Mouse (Mus musculus) thymus, postnatal 4 days (tissue): ENCODE measurements around the gene Ap2a2.
"Not testable (repeated sequence)": the region's sequence is repeated elsewhere in the genome, so short reads cannot be mapped to it uniquely, and the experiment has no call there.

Experiments used
- DNase-seq: peaks from one replicate; pipeline ENCODE4 v3.0.0; 2021

Gene Ap2a2

DNA sequence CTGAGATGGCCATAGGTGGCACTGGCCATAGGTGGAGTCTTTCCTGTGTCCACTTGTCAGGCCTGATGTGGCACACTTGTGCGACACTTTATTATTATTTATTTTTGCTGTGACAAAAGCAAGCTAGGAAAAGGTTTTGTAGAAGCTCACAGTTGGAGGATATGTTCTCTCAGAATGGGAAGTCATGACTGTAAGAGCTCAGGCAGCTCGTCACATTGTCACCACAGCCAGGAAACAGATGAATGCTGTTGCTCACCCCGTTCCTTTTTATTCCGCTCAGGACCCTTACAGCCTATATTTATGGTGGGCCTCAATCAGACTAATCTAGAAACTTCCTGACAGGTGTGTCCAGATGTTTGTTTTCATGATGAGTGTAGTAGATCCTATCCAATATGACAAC is 1.5 kb upstream of the Ap2a2 start:
- DNase-seq, result no peak

DNA sequence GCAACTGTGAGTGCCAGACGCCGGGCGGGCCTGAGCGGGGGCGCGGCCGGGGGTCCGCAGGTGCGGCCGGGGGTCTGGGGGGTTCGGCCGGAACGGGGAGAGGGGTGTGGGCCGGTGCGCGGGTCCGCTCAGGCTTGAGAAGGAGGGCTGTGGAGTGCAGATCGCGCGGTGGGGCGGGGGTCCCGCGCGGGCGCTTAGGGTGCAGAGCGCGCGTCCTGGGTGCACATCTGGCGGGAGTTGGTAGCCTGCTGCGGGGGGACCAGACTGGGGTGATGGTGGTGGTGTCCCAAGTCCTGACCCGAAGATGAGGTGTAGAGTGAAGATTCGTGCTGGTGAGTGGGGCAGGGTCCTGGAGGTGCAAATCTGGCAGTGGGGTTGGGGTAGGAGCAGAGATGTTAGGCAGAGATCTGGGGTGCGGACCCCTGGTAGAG is 463 bp downstream of the Ap2a2 start:
- peak; percentile 73 for DNase-seq

DNA sequence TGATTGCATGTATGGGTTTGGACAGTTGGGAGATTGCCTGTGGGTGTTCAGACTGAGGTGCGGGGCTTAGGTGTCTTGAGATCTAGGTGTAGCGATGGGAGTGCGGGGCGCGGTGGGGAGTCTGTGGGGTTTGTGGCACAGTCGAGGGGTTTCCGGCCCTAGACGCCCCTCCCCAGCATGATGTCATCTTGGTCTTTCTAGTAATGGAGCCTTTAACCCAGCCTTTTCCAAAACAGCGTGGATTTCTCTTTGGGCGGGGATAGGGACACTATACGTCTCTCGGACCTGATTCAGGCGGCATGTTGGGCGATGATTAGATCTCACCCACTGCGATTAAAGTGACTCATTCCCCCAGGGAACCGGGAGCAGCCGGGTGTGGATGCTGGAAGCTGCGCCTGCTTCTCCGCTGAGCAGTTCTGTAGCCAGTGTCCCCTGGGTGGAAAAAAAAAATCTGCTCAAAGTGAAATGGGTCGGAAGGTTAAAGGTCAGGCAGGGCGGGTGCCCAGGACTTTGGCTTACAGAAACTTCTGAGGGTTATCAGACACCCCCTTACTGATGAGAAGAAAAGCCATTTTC is 967 bp downstream of the Ap2a2 start:
- peak; percentile 67 for DNase-seq

DNA sequence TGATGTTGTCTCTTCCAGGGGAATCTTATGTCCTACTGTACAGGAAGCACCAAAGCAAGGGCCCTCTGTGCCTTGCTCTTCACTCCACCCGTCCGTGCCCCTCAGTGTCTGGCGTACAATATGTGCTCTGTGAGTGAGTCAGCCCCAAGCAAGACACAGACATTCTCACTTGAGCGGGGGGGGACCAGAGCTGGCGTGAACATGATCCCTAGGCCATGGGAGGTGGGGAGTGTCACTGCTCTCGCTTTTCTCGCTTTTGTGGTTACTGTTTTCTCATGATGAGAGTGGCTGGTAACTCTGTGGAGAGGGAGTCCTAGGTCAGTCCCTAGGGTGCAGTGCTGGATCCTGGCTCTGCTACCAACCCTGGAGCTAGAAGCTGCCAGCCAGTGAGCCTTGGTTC is 2.6 kb downstream of the Ap2a2 start:
- no peak for DNase-seq

DNA sequence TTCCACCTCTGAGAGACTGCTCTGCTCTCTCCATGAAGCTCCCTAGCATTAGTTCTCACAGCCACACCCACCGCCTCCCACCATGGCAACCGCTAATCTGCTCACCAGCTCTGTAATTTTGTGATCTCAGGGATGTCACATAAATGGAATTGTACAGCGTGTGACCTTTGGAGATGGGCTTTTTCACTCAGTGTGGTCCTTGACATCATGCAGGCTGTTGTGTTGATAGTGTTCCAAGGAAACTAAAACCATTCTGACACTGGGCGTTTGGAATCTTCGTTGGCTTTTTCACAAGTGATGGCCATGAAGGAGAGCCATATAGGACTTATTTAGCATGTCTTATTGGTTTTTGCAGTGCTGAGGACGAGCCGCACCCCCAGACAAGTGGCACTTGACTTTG is 4.6 kb downstream of the Ap2a2 start:
- DNase-seq, result no peak

DNA sequence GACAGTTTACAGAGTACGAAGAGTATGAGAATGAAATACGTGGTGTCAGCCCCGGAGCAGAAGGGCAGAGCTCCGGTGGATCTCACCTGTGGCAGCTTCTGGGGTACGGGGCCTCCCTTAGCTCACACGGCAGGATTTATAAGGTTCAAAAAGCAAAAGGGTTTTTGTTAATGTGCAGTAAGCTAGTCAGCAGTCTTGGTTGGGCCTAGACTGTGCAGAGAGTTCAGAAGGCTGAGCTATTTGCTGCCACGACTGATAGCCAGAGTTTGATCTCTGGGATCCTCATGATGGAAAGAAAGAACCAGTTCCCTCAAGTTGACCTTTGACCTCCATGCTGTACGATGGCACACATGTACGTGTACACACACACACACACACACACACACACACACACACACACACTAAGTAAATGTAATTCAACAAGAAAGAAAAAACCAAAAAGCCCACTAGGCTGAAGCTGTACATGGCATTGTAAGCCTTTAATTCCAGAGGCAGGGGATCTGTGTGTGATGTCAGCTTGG is 7.4 kb downstream of the Ap2a2 start:
- DNase-seq, result no peak

DNA sequence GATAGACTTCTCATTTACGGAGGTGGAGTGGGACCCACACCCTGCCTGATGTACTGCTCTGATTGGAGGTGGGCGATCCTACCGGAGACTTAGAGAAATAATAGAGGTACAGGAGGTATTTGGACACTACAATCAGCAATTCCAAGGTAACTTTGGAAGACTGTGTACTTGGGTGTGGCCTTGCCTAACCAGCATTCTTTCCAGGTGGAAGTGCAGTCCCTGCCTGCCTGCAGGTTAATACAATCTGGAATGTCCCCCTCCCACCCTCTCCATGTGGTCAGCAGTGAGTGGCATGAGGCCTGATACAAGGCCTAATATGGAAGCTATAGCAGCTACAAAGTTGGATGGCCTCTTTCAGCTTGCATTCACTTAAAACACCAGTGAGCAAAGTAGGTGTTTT is 7.9 kb downstream of the Ap2a2 start:
- DNase-seq, result no peak

DNA sequence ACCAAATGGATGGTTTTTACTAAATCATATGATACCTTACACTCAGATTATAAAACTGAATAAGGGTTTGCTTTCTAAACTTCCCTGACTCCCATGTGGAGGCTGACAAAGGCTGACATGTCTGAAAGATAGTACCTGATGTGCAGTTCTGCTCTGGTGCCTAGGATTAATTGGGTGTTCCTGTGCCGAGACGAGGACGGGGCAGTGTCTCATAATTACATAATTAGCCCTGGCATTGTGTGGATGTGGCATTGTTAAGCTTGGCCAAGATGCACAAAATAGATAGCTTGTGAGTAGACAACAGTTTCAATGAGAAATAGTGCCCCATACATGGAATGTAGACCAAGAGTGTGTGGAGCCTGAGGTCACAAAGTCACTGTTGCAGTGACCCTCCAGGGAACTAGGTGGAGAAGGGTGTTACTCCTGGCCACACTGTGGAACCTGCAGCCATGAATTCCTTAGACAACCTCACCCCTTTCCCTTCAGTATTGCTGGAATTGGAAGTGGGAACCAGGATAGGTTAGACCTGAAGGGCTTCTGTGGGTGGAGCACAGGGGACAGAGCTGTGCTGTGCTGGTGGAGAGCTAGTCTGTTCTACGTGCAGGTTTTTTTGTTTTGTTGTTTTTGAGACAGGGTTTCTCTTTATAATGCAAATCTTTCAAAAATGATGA is 8.8 kb downstream of the Ap2a2 start:
- DNase-seq, result no peak

DNA sequence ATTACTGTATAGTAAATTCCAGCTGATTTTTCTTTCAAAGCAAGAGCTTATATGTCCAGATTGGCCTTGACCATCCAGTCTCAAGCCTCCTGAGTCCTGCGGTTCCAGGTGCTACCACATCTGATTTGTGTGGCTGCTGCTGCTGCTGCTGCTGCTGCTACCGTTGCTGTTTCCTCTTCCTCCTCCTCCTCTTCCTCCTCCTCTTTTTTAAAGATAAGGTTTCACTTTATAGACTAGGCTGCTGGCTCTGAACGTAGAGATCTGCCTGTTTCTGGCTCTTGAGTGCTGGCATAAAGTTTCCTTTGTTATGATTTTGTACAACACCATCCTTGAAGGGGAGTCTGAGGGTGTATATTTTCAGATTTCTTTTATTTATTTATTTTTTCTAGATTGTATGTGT is 12.1 kb downstream of the Ap2a2 start:
- DNase-seq, result no peak

DNA sequence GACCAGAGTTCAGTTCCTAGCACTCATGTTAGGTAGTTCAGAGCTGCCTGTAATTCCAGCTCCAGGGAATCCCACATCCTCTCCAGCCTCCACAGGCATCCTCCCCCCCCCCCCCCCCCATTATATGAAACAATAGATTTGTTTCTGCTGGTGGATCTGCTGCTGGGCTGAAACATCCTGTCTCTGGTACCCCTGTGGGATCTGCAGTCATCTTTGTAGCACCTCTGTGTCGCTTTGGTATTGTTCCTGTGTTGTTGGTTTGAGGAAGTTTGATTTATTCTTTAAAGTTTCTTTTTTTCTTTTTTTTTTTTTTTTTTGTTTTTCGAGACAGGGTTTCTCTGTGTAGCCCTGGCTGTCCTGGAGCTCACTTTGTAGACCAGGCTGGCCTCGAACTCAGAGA is 13.5 kb downstream of the Ap2a2 start:
- no peak for DNase-seq

DNA sequence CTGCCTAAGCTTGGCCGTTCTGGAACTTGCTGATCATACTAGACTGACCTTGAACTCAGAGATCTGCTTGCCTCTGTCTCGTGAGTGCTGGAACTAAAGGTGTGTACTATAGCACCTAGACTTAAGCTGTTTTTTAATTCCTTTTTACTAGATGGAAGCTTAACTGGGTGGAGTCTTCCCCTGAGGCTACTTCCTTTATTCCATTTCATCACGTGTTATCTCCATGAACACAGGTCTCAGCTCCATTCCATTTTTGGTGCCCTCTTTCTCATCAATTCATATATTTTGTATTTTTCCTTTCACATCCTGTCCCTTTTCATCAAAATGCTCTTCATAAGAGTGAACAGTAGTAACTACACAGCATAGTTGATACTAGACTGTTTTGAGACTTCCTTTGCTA is 15.8 kb downstream of the Ap2a2 start:
- DNase-seq, result no peak

DNA sequence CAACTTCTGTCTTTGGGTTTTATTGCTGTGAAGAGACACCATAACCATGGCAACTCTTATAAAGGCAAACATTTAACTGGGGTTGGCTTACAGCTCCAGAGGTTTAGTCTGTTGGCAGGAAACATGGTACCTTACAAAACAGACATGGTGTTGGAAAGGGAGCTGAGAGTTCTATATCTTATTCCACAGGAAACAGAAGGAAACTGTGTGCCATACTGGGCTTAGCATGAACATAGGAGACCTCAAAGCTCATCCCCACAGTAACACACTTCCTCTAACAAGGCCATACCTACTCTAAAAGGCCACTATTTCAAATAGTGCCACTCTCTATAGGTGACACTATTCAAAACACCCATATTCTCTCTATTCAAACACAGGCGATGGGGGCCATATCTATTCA is 16.5 kb downstream of the Ap2a2 start:
- no peak for DNase-seq

DNA sequence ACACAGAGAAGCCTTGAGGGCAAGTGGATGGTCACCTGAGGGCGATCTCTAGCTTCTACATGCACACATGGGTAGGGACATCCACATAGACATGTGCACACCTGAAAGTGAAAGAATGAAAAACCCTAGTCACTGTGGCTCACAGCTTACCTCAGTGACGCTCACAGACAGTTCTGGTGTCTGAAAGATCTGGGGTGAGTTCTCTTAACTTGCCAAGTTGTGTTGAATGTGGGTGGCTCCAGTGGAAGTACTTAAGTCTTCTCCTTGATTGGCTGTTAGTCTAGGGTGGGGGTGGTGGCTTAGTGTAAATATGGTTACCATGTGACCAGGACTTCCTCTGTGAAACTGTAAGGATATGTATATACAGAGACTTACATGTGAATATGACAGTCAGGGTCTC is 17.0 kb downstream of the Ap2a2 start:
- DNase-seq, result no peak

DNA sequence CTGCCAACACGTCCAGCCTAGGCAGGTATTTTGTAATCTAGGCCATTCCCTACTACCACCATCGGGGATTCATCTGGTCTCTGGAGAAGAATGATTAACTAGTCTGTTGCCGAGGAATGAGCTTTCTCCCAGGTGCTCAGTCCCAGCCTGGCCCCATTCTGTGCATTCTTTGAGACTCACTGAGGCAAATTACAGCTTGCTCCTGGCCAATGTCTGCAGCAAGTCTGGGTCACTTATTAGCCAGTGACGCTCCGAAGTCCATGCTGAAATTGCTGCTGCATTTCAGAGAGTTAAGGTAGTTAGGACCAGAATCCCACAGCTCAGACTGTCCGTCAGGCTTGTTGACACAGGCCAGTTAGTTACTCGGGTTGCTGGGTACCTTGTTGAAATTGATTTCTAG is 19.4 kb downstream of the Ap2a2 start:
- DNase-seq, result no peak

DNA sequence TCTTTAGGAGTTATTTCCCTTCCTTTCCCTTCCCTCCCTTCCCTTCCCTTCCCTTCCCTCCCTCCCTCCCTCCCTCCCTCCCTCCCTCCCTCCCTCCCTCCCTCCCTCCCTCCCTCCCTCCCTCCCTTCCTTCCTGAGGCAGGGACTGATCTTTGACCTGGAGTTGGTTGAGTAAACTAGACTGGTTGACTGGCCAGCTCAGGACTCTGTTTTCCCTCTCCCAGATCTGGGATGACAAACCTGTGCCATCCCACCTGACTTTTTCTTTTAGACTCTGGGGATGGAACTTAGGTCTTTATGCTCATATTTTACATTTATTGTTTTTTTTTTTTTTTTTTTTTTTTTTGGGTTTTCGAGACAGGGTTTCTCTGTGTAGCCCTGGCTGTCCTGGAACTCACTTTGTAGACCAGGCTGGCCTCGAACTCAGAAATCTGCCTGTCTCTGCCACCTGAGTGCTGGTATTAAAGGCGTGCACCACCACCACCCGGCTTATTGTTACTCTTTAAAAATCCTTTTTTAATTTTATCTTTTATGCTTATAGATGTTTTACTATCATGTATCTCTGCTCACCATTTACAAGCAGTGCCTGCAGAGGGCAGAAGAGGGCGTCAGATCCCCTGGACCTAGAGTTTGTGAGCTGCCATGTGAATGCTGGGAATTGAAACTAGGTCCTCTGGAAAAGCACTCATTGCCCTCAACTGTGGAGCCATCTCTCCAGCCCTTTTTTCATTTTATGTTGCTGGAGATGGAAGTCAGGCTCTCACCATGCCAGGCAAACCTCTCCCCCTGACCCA is 22.3 kb downstream of the Ap2a2 start:
- DNase-seq, result peak; percentile 35

DNA sequence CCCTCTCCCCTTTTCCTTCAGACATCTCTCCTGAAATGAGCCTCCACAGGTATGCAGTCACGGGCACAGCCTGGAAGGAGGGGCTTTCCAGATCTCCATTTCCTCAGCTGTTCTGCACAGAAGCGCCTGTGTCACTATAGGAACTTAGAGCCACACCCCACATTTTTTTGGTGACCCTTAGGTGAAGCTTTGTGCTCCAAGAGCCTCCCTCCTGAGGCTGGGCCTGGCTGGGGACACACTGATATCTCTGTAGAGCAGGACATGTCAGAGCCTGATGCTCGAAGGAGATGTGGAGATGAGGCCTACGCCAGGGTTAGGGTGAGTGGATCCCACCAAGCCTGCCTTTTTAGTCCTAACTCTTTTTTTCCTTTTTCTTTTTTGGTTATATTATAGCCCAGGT is 23.3 kb downstream of the Ap2a2 start:
- DNase-seq, result no peak

DNA sequence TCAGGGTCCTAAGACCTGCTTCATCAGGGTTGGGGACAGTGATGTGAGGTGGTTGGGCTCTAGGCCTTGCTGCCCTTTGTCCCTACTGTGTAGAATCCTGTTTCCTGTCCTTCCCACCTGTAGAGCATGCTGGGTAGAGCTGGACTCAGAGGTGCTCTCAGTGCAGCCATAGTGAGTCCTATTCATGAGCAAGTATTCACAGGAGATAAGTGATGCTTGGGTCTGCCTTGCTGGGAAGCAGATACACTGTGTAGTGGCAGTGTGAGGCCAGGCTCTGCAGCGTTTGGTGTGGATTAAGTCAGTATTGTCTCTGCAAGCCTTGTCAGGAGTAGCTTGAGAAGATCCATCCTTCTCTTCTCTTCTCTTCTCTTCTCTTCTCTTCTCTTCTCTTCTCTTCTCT is 23.9 kb downstream of the Ap2a2 start:
- DNase-seq, result no peak

DNA sequence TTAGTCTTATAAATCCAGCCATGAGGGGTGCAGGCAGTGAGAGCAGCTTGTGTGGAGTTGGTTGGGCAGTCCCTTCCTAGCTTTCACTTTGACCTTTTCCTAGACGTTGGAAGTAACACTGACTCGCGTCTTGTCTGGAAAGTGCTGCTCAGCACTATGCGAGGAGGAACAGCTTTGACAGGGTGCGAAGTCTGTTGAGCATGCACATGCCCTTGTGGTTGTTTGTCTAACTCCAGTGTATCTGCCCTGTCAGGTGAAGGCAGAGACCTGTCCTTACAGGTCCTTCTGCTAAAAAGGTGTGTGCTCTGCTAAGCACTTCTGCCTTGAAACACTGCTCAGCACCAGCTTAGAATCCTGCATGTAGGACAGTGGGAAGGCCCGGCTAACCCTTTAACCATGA is 26.9 kb downstream of the Ap2a2 start:
- DNase-seq, result no peak

DNA sequence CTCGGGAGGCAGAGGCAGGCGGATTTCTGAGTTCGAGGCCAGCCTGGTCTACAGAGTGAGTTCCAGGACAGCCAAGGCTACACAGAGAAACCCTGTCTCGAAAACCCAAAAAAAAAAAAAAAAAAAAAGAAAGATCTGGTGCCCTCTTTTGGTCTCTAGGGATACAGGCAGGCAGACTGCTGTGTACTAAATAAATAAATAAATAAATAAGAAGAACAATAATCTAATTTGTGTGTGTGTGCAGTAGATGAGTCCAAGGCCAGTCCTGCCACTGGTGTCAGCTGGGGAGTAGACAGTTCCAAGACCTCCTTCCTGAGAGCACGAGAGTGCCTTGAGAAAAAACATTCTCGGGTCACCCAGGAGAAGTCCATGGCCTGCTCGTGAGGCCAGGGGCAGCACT is 28.3 kb downstream of the Ap2a2 start:
- DNase-seq, result not testable (repeated sequence)

DNA sequence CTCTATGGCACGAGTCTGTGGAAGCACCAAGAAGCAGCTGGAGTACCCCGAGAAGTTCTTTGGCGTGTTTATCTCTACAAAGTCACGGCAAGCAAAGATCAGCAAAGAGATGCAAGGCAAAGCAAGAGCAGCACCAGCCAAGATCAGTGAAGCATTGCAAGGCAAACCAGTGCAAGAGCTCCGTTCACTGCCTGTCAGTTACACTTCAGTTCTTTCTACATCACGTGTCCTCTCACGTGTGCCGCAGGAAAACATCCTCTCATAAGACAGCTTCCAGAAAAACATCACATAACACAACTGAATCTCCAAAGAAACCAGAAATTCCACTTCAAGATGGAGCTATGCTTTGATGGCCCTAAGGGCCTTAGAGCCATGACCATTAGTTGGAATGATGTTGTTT is 29.0 kb downstream of the Ap2a2 start:
- no peak for DNase-seq

DNA sequence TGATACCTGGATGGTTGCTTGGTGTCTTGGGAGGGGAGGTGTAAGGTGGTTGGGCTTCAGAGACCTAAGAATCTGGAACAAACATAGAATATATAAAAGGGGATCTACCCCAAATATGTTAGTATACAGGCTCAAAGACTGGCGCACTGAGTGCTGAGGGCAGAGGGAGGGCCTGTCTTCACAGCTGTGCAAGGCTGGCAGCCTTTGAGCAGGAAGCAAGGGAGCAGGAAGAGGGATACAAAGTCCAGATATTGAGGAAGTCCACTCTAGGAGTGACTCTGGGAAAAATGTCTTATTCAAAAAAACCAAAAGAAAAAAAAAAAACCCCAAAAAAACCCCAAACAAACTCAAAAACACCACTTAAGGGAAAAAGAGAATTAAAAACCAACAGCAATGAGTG is 30.1 kb downstream of the Ap2a2 start:
- DNase-seq, result no peak

DNA sequence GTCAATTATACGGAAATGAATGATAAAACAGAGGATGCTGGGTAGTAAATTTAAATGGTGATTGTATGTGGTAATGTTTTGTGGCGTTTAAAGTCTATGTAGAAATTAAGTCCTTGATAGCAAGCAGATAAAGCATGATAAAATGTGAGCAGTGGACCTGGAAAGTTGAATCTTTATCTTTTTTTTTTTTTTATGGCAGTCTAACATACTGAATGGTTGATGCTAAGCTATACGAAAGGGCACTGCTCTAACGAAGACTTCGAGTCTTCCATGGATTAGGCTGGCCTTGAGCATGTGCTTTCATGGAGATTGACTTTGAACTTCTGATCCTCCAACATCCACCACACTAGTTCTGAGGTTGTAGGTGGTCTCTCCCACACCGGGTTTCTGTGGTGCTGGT is 31.1 kb downstream of the Ap2a2 start:
- DNase-seq, result no peak

DNA sequence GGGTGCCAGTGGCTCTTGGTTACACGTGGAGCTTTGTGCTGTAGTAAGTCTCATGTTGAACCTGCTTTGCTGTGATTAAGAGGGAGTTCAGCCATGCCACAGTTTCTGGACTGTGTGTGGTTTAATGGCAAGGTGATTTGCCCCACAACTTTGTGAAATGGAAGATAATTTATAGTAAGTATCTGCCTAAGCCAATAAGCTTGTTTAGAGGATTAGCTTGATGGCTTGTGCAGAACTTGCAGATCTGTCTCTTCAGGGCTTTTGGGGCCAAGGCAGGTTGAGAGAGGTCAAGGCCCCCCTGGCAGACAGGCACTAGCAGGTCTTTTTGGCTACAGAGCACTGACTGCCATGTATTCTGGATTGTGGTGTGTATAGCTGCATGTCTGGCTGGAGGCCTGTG is 35.0 kb downstream of the Ap2a2 start:
- DNase-seq, result no peak

DNA sequence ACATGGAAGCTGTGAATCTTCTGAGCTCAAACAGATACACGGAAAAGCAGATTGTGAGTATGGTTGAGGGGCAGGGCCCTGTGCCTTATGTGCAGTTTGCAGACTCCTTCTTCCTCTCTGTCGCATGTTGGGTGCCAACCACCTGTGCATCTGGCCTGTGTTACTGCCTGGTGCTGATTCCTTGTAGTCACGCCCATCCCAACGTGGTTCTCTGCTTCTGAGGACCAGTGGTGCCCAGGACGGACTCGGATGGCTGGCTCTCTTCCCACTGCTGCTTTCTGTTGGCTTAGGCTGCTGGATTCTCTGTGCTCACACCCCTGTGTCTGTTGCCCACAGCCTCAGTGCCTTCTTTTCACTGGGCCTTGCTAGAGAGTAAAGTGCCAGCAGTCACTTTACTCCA is 35.6 kb downstream of the Ap2a2 start:
- no peak for DNase-seq
